Mouse (Mus musculus) liver (tissue): Measurements from ENCODE around the gene Cst10.

Source experiments
- DNase-seq: peaks from one replicate; pipeline ENCODE4 v3.0.0-alpha.2; 2020; ENCODE audit warnings: mixed read lengths

Cst10 gene

DNA sequence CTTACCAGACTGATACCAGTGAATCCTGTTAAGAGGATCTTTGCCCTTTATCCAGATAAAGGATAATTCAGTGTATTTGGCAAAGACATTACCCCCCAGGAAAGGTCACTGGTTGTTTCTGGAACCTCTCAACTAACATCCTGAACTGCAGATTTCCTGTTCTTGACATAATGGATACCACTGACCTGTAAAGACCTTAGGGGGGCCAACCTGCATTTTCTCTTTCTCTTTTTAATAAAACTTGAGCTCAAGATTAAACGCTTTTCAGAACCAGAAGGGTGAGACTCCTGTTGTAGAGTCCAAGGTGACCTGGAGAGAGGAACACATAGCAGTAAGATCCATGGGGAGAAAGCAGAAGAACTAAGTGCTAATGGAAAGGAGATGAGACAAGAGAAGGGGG, at the start of gene Cst10:
Cst10 (plus strand) TSS at position 301 of the 400 bp plus-strand sequence.
- no peak for DNase-seq

- DNase-seq: no peak
Observed at GRCm38 (mm10) chr2:149392951-149393350, 11.9 kb upstream of the Cst10 start.

DNA sequence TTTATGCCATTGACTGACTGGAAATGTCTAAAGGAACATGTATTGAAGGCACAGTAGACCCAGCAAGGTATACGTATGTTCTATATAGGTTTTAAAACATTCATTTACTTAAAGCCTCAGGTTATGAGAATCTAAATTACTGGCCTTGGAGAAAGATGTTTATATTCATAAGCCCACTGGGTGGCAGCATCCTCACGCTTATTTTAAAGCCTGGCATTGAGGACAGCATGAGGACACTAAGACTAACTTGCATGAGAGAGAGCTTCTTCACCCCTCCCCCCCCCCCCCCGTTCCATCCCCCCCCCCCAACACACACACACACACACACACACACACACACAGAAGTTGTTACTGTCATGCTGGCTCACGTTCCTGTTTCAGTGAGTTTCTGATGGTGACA, 17.7 kb downstream of the Cst10 start:
- peak; percentile 2 for DNase-seq
